Mouse (Mus musculus) heart, embryonic 16.5 days (tissue): ENCODE data around the gene Hnrnpm. TPM values are rescaled to one million over a fixed set of nuclear protein-coding genes. Genes with fewer than 3 reads are reported as not detected.

Experiments
- ATAC-seq: fragments of 200-750 bp; cut with Nextera tagmentation; replicated peaks from 2 replicates; pipeline ENCODE4 v1.8.0; 2017; ENCODE audit warnings: moderate number of reproducible peaks; ENCODE audit not compliant: insufficient read depth, low FRiP score; ENCODE audit errors: extremely low read depth
- H3K27ac ChIP-seq: fragments of 300-500 bp; sonication (generic); 2 replicates; pipeline ENCODE4 v1.5.1; 2014; ENCODE audit warnings: mild to moderate bottlenecking, low read length, control low read depth, moderate library complexity
- H3K27me3 ChIP-seq: fragments of 300-500 bp; sonication (generic); 2 replicates; pipeline ENCODE4 v1.6.1; 2014; ENCODE audit warnings: low read length, mixed read lengths; ENCODE audit not compliant: control insufficient read depth, insufficient read depth
- H3K36me3 ChIP-seq: fragments of 300-500 bp; sonication (generic); 2 replicates; pipeline ENCODE4 v1.6.1; 2014; ENCODE audit not compliant: control insufficient read depth, insufficient read depth
- H3K4me1 ChIP-seq: fragments of 300-500 bp; sonication (generic); 2 replicates; pipeline ENCODE4 v1.6.1; 2014; ENCODE audit warnings: low read length, mixed read lengths; ENCODE audit not compliant: control insufficient read depth, insufficient read depth
- H3K4me2 ChIP-seq: fragments of 300-500 bp; sonication (generic); 2 replicates; pipeline ENCODE4 v1.6.1; 2014; ENCODE audit warnings: low read depth, mild to moderate bottlenecking, control low read depth, low read length
- H3K4me3 ChIP-seq: fragments of 300-500 bp; sonication (generic); 2 replicates; pipeline ENCODE4 v1.5.1; 2014; ENCODE audit warnings: mild to moderate bottlenecking, control low read depth, low read length
- H3K9ac ChIP-seq: fragments of 300-500 bp; sonication (generic); 2 replicates; pipeline ENCODE4 v1.6.1; 2014; ENCODE audit warnings: low read length, control low read depth
- H3K9me3 ChIP-seq: fragments of 300-500 bp; sonication (generic); replicated peaks from 2 replicates; pipeline ENCODE4 v1.6.1; 2016; ENCODE audit warnings: low read length; ENCODE audit not compliant: control insufficient read depth
- WGBS: fragments of 180-500 bp; shearing (Covaris S2); extraction: QIAGEN DNeasy Blood & Tissue Kit; methylation state at CpG from one replicate; pipeline ENCODE4 v1.1.7; 2014; 5-methylcytosine and 5-hydroxymethylcytosine counted together
- polyA plus RNA-seq: library from polyadenylated mRNA; unstranded; fragments of >200 nt; fragmentation: Nextera tagmentation; extraction: Ambion mirVana; gene quantifications from 2 replicates; pipeline ENCODE4 v1.2.1, GENCODE M21; 2015

Hnrnpm gene
- polyA plus RNA-seq, 1 experiment from 2014 or later, result 225 TPM

GRCm38 (mm10) chr17:33599836-33600475, 86.7 kb downstream of the Hnrnpm start:
- Histone ChIP-seq H3K4me1 (no peaks in the 10 kb centered on the region), H3K27ac (no peak overlapping the region), H3K27me3 (no peaks in the 10 kb centered on the region), H3K4me3 (no peak overlapping the region), H3K9ac (no peak overlapping the region), H3K36me3 (no peaks in the 10 kb centered on the region), H3K9me3 (peaks cover 7% of the 10 kb centered on the region), H3K4me2 (no peak overlapping the region)
- 83% methylated on average over 8 of the region's 8 CpGs for WGBS
- no peak for ATAC-seq

GRCm38 (mm10) chr17:33598506-33598905, 88.2 kb downstream of the Hnrnpm start:
- no peaks in the 10 kb centered on the region for H3K27me3 ChIP-seq
- no peak overlapping the region for H3K9ac ChIP-seq
- no peaks in the 10 kb centered on the region for H3K36me3 ChIP-seq
- ATAC-seq, result no peak
- no peaks in the 10 kb centered on the region for H3K4me1 ChIP-seq
- H3K27ac ChIP-seq, result no peak overlapping the region
- 89% methylated on average over 5 of the region's 5 CpGs for WGBS
- H3K9me3 ChIP-seq, result peaks cover 7% of the 10 kb centered on the region
- no peak overlapping the region for H3K4me2 ChIP-seq
- H3K4me3 ChIP-seq, result no peak overlapping the region

GRCm38 (mm10) chr17:33597271-33597670, 89.4 kb downstream of the Hnrnpm start:
- Histone ChIP-seq H3K27ac (no peak overlapping the region), H3K9ac (no peak overlapping the region), H3K9me3 (peaks cover 7% of the 10 kb centered on the region), H3K4me3 (no peak overlapping the region), H3K36me3 (no peaks in the 10 kb centered on the region), H3K4me1 (no peaks in the 10 kb centered on the region), H3K27me3 (no peaks in the 10 kb centered on the region), H3K4me2 (no peak overlapping the region)
- ATAC-seq, result no peak

Other genes starting within 250 kb of the Hnrnpm start
- 31.5 and 43.8 TPM in 2 replicates for gene Adamts10, start 162.7 kb downstream of the Hnrnpm start, polyA plus RNA-seq
- 2.8 and 3.8 TPM in 2 replicates for gene Myo1f, start 131.2 kb downstream of the Hnrnpm start, polyA plus RNA-seq
- gene Zfp414, start 57.8 kb downstream of the Hnrnpm start, polyA plus RNA-seq, result 25.8 and 28.7 TPM in 2 replicates
- 0.41 and 0.49 TPM in 2 replicates for gene Pram1, start 48.8 kb downstream of the Hnrnpm start, polyA plus RNA-seq
- 96.0 and 100 TPM in 2 replicates for gene March2, start 31.8 kb upstream of the Hnrnpm start, polyA plus RNA-seq
- gene Rab11b, start 73.7 kb upstream of the Hnrnpm start, polyA plus RNA-seq, result 278 and 304 TPM in 2 replicates
- gene Angptl4, start 95.0 kb upstream of the Hnrnpm start, polyA plus RNA-seq, result 16.4 and 20.5 TPM in 2 replicates
- 48.5 and 58.7 TPM in 2 replicates for gene Kank3, start 123.7 kb upstream of the Hnrnpm start, polyA plus RNA-seq
- gene Rps28, start 137.7 kb upstream of the Hnrnpm start, polyA plus RNA-seq, result 388 and 436 TPM in 2 replicates
- gene Ndufa7, start 137.7 kb upstream of the Hnrnpm start, polyA plus RNA-seq, result 535 and 549 TPM in 2 replicates
- 37.6 and 41.9 TPM in 2 replicates for gene Cd320, start 156.2 kb upstream of the Hnrnpm start, polyA plus RNA-seq
- gene Gm7029, start 187.0 kb upstream of the Hnrnpm start, polyA plus RNA-seq, result not detected in 2 replicates
- 7.8 and 8.3 TPM in 2 replicates for gene Kifc1, start 203.8 kb upstream of the Hnrnpm start, polyA plus RNA-seq
- gene Platr17, start 218.3 kb upstream of the Hnrnpm start, polyA plus RNA-seq, result 0.30 TPM in 1 of 2 replicates, not detected in the other
- 34.8 and 39.4 TPM in 2 replicates for gene Daxx, start 222.6 kb upstream of the Hnrnpm start, polyA plus RNA-seq
- 56.1 and 64.3 TPM in 2 replicates for gene Tapbp, start 229.0 kb upstream of the Hnrnpm start, polyA plus RNA-seq
- 12.8 and 14.0 TPM in 2 replicates for gene Zbtb22, start 229.0 kb upstream of the Hnrnpm start, polyA plus RNA-seq
- 40.8 and 42.9 TPM in 2 replicates for gene Rgl2, start 242.7 kb upstream of the Hnrnpm start, polyA plus RNA-seq